Mouse (Mus musculus) liver, embryonic 15.5 days (tissue): ENCODE results near the gene Fam241a. TPM values are rescaled to one million over a fixed set of nuclear protein-coding genes. Genes with fewer than 3 reads are reported as not detected.

ENCODE experiments used
- ATAC-seq: fragments of 200-750 bp; cut with Nextera tagmentation; 2 replicates; pipeline ENCODE4 v1.8.0; 2017; ENCODE audit warnings: moderate number of reproducible peaks, mild to moderate bottlenecking, moderate library complexity; ENCODE audit not compliant: insufficient read depth
- H3K27ac ChIP-seq: fragments of 300-500 bp; sonication (generic); replicated peaks from 2 replicates; pipeline ENCODE4 v1.5.1; 2015; ENCODE audit warnings: mild to moderate bottlenecking, inconsistent platforms
- H3K27me3 ChIP-seq: fragments of 300-500 bp; sonication (generic); 2 replicates; pipeline ENCODE4 v1.6.1; 2015; ENCODE audit warnings: mild to moderate bottlenecking, inconsistent platforms
- H3K36me3 ChIP-seq: fragments of 300-500 bp; sonication (generic); replicated peaks from 2 replicates; pipeline ENCODE4 v1.6.1; 2015; ENCODE audit warnings: moderate library complexity, mild to moderate bottlenecking, inconsistent platforms
- H3K4me1 ChIP-seq: fragments of 300-500 bp; sonication (generic); replicated peaks from 2 replicates; pipeline ENCODE4 v1.6.1; 2015; ENCODE audit warnings: inconsistent platforms
- H3K4me2 ChIP-seq: fragments of 300-500 bp; sonication (generic); 2 replicates; pipeline ENCODE4 v1.6.1; 2015; ENCODE audit warnings: moderate library complexity, mild to moderate bottlenecking, inconsistent platforms
- H3K4me3 ChIP-seq: fragments of 300-500 bp; sonication (generic); replicated peaks from 2 replicates; pipeline ENCODE4 v1.5.1; 2015; ENCODE audit warnings: mild to moderate bottlenecking, inconsistent platforms
- H3K9ac ChIP-seq: fragments of 300-500 bp; sonication (generic); 2 replicates; pipeline ENCODE4 v1.6.1; 2015; ENCODE audit warnings: moderate library complexity, mild to moderate bottlenecking, inconsistent platforms
- H3K9me3 ChIP-seq: fragments of 300-500 bp; sonication (generic); replicated peaks from 2 replicates; pipeline ENCODE4 v1.6.1; 2016; ENCODE audit warnings: inconsistent platforms
- WGBS: fragments of 180-500 bp; shearing (Covaris S2); methylation state at CpG from one replicate; pipeline ENCODE4 v1.1.7; 2015; ENCODE audit warnings: mixed read lengths; ENCODE audit not compliant: insufficient replicate concordance; 5-methylcytosine and 5-hydroxymethylcytosine counted together
- polyA plus RNA-seq: library from polyadenylated mRNA; unstranded; fragments of >200 nt; fragmentation: Nextera tagmentation; extraction: Ambion mirVana; gene quantifications from 2 replicates; pipeline ENCODE4 v1.2.1, GENCODE M21; 2015

The Fam241a gene
- polyA plus RNA-seq, 1 experiment from 2014 or later = 45.5 TPM

- peak overlapping the region; percentile 47 for H3K4me3 ChIP-seq
- peak overlapping the region; percentile 38; the same call in 1 of the 2 replicates for H3K27ac ChIP-seq
- peaks cover 37% of the 10 kb centered on the region for H3K27me3 ChIP-seq
- no peaks in the 10 kb centered on the region for H3K9me3 ChIP-seq
- H3K36me3 ChIP-seq = no peaks in the 10 kb centered on the region
- H3K4me1 ChIP-seq = peaks cover 32% of the 10 kb centered on the region
- peak; percentile 77 for ATAC-seq
- WGBS = 76% methylated on average over 3 of the region's 3 CpGs
- no peak overlapping the region for H3K9ac ChIP-seq
- H3K4me2 ChIP-seq = peak overlapping the region; percentile 45
These were observed 19.7 kb upstream of the Fam241a start for GRCm38 (mm10) chr3:127915656-127916334.

DNA sequence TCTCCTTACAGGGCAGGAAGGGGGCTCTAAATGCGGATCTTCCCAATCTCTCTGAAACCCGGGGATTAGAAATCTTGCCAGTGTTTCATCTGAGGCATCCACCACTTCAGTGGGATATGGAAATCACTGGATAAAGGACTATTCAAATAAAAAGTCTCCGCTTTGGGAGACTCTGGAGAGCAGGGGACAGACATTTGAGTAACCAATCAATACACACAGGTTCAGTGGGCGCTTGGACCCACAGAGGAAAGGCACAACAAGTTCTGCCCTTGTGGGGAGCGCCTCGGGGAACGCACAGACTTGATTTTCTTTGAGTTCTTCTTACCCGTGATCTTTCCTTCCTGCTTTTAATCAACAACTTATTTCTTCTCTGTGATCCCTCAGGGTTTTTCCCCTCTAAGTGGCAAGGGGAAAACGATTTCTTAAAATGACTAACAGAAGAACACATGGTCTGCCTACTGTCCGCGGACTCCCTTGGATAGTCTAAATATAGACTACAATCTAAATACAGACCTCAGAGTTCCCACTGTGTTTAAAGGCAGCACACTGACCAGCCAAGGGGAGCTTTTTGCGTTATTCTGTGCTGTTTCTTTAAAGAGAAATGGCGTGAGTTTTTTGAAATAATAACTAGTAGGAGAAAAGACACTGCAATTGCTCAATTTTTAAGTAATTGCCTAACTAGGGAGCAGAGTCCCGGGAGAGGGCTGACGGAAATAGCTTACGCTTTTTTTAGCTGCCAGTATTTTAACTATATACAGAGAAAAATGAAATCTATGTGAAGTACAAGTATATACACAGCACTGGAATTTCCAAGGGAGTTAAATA is 18.0 kb upstream of the Fam241a start:
- Histone ChIP-seq H3K4me1 (peaks cover 32% of the 10 kb centered on the region), H3K27me3 (peaks cover 42% of the 10 kb centered on the region), H3K9ac (no peak overlapping the region), H3K27ac (peak overlapping the region; percentile 52; the same call in 1 of the 2 replicates), H3K9me3 (no peaks in the 10 kb centered on the region), H3K36me3 (no peaks in the 10 kb centered on the region), H3K4me2 (peak overlapping the region; percentile 39), H3K4me3 (0 out of 2 replicates have a peak overlapping the region, but pooled peaks have one; percentile 4)
- ATAC-seq = no peak
- WGBS = 40% methylated on average over 16 of the region's 16 CpGs

GRCm38 (mm10) chr3:127909941-127910340 is 13.8 kb upstream of the Fam241a start:
- Histone ChIP-seq H3K36me3 (no peaks in the 10 kb centered on the region), H3K4me2 (no peak overlapping the region), H3K4me3 (no peak overlapping the region), H3K27me3 (peaks cover 45% of the 10 kb centered on the region), H3K27ac (no peak overlapping the region), H3K4me1 (peaks cover 7% of the 10 kb centered on the region; the same call in 1 of the 2 replicates), H3K9me3 (no peaks in the 10 kb centered on the region), H3K9ac (no peak overlapping the region)
- ATAC-seq = no peak
- 70% methylated on average over 7 of the region's 7 CpGs for WGBS

DNA sequence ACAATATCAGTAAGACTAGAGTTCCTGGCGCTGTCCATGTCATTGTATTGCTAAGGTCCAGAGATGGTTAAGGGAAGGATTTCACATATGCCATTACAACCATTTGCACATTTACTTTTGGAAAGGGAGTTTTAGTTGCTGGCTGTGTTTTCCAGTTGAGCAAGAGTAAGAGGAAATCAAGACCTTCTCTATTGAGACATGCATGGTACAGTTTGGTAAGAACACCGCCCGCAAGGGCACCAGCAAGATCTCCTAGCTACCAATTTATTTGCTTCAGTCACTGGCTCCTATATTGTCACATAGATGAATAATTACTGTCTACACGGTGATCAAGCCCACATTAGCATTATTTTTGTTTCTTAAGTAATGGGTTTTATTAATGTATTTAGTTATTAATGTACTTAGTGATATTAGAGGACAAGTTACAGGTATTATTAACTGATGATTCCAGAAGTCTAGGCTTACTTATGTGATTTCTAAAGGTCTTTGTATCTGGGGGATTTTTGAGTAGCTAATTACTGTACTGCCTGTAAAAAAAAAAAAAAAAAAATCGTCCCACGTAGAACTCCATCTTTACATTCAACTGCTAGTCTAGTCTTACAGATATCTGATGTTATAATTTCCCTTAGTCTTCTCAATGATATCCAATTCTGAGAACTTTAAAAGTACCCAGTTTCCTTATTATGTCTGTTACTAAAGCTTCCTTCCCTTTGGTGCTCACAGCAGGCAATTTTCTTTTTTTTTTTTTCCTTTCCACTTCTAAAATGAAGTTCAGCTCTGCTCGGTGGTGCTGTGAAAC is 944 bp downstream of the Fam241a start:
- peak overlapping the region; percentile 72 for H3K4me2 ChIP-seq
- peak overlapping the region; percentile 85 for H3K4me3 ChIP-seq
- H3K27ac ChIP-seq = peak overlapping the region; percentile 99
- ATAC-seq = no peak
- WGBS = 15% methylated on average over 7 of the region's 7 CpGs
- H3K4me1 ChIP-seq = peaks cover 50% of the 10 kb centered on the region
- H3K9me3 ChIP-seq = no peaks in the 10 kb centered on the region
- no peaks in the 10 kb centered on the region for H3K27me3 ChIP-seq
- peaks cover 18% of the 10 kb centered on the region for H3K36me3 ChIP-seq
- H3K9ac ChIP-seq = peak overlapping the region; percentile 91

- Histone ChIP-seq H3K4me3 (peak overlapping the region; percentile 58), H3K9ac (peak overlapping the region; percentile 55), H3K27me3 (no peaks in the 10 kb centered on the region), H3K27ac (peak overlapping the region; percentile 91), H3K4me2 (peak overlapping the region; percentile 75), H3K36me3 (peaks cover 18% of the 10 kb centered on the region), H3K4me1 (peaks cover 58% of the 10 kb centered on the region), H3K9me3 (no peaks in the 10 kb centered on the region)
- 15% methylated on average over 7 of the region's 7 CpGs for WGBS
- peak; percentile 19 for ATAC-seq
These were observed 2.2 kb downstream of the Fam241a start for GRCm38 (mm10) chr3:127893902-127894301.

DNA sequence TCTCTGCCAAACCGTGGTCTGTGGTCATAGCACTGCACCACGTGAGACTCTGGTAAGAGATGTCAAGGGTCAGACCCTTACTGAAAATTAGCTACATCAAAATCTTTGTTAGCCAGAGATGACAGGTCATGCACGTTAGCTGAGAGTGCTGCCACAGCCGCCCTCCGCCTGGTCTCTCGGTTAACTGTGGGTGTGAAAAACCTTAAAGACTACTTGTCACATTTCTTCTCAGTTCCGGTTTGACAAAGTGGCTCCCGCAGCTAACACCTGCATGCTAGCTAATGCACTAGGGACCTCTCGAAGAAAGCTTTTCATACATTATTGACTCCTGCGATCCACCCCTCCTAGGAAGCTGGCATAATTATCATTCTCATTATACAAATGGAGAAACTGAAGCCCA is 4.2 kb downstream of the Fam241a start:
- Histone ChIP-seq H3K9me3 (no peaks in the 10 kb centered on the region), H3K36me3 (peaks cover 30% of the 10 kb centered on the region), H3K4me3 (peak overlapping the region; percentile 58; the same call in 1 of the 2 replicates), H3K27me3 (no peaks in the 10 kb centered on the region), H3K27ac (peak overlapping the region; percentile 91), H3K9ac (0 out of 2 replicates have a peak overlapping the region, but pooled peaks have one; percentile 16), H3K4me1 (peaks cover 69% of the 10 kb centered on the region), H3K4me2 (peak overlapping the region; percentile 75)
- WGBS = 64% methylated on average over 10 of the region's 10 CpGs
- ATAC-seq = no peak

DNA sequence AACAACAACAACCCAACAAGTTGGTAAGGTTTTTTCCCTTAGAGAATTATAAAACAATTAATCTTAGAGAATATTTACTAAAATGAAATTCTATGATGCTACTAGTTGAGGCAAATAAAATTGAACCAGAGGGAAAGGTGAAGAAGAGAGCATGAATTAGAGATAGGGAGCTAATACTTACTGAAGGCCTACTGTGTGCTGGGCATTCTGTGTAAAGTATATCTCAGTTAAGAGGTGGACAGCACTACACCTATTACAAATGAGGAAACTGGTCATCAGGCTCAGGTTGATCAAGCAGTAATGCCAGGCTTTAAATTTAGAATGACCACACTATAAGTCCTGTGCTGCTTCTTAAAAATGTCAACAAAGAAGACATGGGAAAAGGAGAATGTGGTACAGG is 6.1 kb downstream of the Fam241a start:
- ATAC-seq = no peak
- no peaks in the 10 kb centered on the region for H3K9me3 ChIP-seq
- no peak overlapping the region for H3K9ac ChIP-seq
- peak overlapping the region; percentile 75 for H3K4me2 ChIP-seq
- peaks cover 69% of the 10 kb centered on the region for H3K4me1 ChIP-seq
- no peak overlapping the region for H3K4me3 ChIP-seq
- no peaks in the 10 kb centered on the region for H3K27me3 ChIP-seq
- H3K27ac ChIP-seq = peak overlapping the region; percentile 91
- peaks cover 41% of the 10 kb centered on the region for H3K36me3 ChIP-seq

- peaks cover 42% of the 10 kb centered on the region for H3K36me3 ChIP-seq
- no peaks in the 10 kb centered on the region for H3K9me3 ChIP-seq
- no peak overlapping the region for H3K4me3 ChIP-seq
- peak overlapping the region; percentile 91 for H3K27ac ChIP-seq
- peak overlapping the region; percentile 75 for H3K4me2 ChIP-seq
- H3K4me1 ChIP-seq = peaks cover 69% of the 10 kb centered on the region
- no peaks in the 10 kb centered on the region for H3K27me3 ChIP-seq
- 22% methylated on average over 3 of the region's 3 CpGs for WGBS
- peak; percentile 88 for ATAC-seq
- no peak overlapping the region for H3K9ac ChIP-seq
These were observed 6.6 kb downstream of the Fam241a start for GRCm38 (mm10) chr3:127889570-127889969.

DNA sequence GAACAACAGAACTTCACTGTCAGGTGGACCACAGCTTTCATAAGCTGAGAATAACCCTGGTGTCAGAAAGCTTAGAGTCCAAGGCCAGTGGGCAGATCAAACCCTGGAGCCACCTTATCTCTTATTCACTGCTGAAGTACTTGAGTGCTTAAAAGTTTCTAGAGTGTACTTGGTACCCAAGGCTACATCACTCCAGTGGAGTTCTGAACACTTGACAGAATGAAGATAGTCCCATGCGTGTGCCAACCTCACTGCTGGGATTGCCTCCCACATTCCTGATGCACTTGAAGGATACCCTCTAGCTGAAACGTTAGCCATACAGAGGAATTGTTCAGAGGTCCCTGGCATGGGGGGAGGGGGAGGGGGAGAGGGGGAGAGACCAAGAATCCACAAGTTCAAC is 14.4 kb downstream of the Fam241a start:
- H3K27ac ChIP-seq = no peak overlapping the region
- no peak for ATAC-seq
- H3K4me1 ChIP-seq = peaks cover 37% of the 10 kb centered on the region
- 73% methylated on average over 2 of the region's 2 CpGs for WGBS
- H3K4me3 ChIP-seq = no peak overlapping the region
- H3K9me3 ChIP-seq = no peaks in the 10 kb centered on the region
- peaks cover 58% of the 10 kb centered on the region for H3K36me3 ChIP-seq
- H3K4me2 ChIP-seq = no peak overlapping the region
- no peaks in the 10 kb centered on the region for H3K27me3 ChIP-seq
- H3K9ac ChIP-seq = no peak overlapping the region

DNA sequence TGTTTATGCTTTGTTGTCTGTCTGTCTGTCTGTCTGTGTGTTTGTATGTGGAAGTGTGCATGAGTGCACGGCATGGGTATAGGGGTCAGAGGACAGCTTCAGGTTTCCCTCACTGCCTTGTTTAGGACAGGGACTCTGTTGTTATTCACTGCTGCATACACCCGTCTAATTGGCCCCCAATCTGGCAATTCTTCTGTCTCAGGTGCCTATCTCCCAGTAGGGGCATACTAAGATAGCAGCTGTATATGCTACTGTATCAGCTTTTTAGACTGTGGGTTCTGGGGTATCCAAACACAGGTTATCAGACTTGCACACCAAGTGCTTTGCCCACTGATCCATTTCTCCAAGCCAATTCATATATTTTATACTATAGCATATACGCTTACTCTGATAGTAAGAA is 16.2 kb downstream of the Fam241a start:
- no peaks in the 10 kb centered on the region for H3K9me3 ChIP-seq
- H3K36me3 ChIP-seq = peaks cover 63% of the 10 kb centered on the region
- no peak overlapping the region for H3K27ac ChIP-seq
- H3K4me2 ChIP-seq = no peak overlapping the region
- peaks cover 31% of the 10 kb centered on the region for H3K4me1 ChIP-seq
- H3K27me3 ChIP-seq = no peaks in the 10 kb centered on the region
- ATAC-seq = peak; percentile 36; the same call in 1 of the 2 replicates
- H3K4me3 ChIP-seq = no peak overlapping the region
- no peak overlapping the region for H3K9ac ChIP-seq
- WGBS = 56% methylated on average over 3 of the region's 3 CpGs

- Histone ChIP-seq H3K27ac (no peak overlapping the region), H3K27me3 (no peaks in the 10 kb centered on the region), H3K4me3 (no peak overlapping the region), H3K4me1 (peaks cover 6% of the 10 kb centered on the region), H3K9ac (no peak overlapping the region), H3K9me3 (no peaks in the 10 kb centered on the region), H3K4me2 (no peak overlapping the region), H3K36me3 (peaks cover 58% of the 10 kb centered on the region)
- no peak for ATAC-seq
- 90% methylated on average over 2 of the region's 2 CpGs for whole genome bisulfite sequencing
These were observed 20.6 kb downstream of the Fam241a start for GRCm38 (mm10) chr3:127875509-127875908.
